Mouse (Mus musculus): ENCODE measurements at regions not wholly inside any gene's neighbourhood (a gene's known extent, or its start where the extent isn't known, plus 50 kb on each side); places are given as distances from the start of the nearest gene placed in this dataset.
A peak's percentile ranks its signal among the peaks of the same experiment; 100 is the strongest.

- ATAC-seq (replicated peaks; ENCODE audit: low FRiP score) (no peak), DNase-seq (ENCODE audit: low spot score) (no peak)
- no peaks in the 10 kb centered on the region for H3K27me3 ChIP-seq (ENCODE audit: control insufficient read depth, insufficient read depth, low read length)
- H3K9me3 ChIP-seq (ENCODE audit: control insufficient read depth, low read length): no peaks in the 10 kb centered on the region
- no peak overlapping the region for H3K4me3 ChIP-seq (ENCODE audit: low read depth, low read length)
- H3K4me1 ChIP-seq (replicated peaks; ENCODE audit: control insufficient read depth, insufficient read depth, low read length): no peaks in the 10 kb centered on the region
- no peak overlapping the region for H3K27ac ChIP-seq (ENCODE audit: low read depth, low read length)
- H3K4me2 ChIP-seq (ENCODE audit: low read depth, low read length, severe bottlenecking): no peak overlapping the region
- no peaks in the 10 kb centered on the region for H3K36me3 ChIP-seq (ENCODE audit: control insufficient read depth, insufficient read depth, low read length)
- no peak overlapping the region for H3K9ac ChIP-seq (ENCODE audit: low read length)
- 86% methylated on average over 14 of the region's 14 CpGs for WGBS
Observed at GRCm38 (mm10) chr9:13905086-13905669, 77.7 kb downstream of the Fam76b start.

DNA sequence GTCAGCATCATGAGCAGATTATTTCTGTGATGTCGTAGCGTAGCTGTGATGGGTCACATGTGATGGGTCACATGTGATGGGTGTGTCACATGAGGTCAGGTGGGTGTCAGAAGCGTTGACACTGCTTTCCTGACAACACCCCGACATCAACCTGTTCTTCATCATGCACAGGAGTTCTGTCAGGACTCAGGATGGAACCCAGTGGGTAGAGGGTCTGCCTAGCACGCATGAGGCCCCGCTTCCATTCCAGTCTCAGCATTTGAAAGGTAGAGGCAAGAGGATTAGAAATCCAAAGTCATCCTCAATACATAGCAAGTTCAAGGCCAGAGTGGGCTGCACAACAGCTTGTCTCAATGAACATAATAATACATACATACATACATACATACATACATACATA is 79.2 kb downstream of the Fam76b start:
- no peak for ATAC-seq (replicated peaks; ENCODE audit: low FRiP score)

DNA sequence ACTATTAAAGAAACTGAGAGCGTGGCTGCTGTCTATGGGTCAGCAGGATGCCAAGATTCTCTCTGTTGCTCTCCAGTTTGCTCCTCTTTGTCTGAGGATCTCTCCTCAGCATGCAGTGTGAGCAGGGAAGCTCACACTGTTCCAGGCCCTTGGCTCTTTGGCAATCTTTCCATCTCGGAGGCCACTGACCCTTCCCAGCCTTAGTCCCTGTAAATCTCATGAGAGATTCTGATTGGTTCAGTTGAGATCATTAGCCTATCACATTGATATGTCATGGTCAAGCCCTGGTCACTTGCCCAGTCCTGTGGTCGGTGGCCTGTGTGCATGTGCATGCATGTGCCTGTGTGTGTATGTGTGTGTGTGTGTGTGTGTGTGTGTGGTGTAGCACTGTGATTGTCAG is 82.1 kb downstream of the Fam76b start:
- H3K4me2 ChIP-seq (ENCODE audit: low read depth, low read length, severe bottlenecking): no peak overlapping the region
- H3K4me3 ChIP-seq (ENCODE audit: low read depth, low read length): no peak overlapping the region
- H3K9ac ChIP-seq (ENCODE audit: low read length): no peak overlapping the region
- DNase-seq (ENCODE audit: low spot score) (no peak), ATAC-seq (replicated peaks; ENCODE audit: low FRiP score) (no peak)
- no peaks in the 10 kb centered on the region for H3K9me3 ChIP-seq (ENCODE audit: control insufficient read depth, low read length)
- 59% methylated on average over 3 of the region's 3 CpGs for WGBS
- H3K36me3 ChIP-seq (ENCODE audit: control insufficient read depth, insufficient read depth, low read length): no peaks in the 10 kb centered on the region
- H3K27me3 ChIP-seq (ENCODE audit: control insufficient read depth, insufficient read depth, low read length): no peaks in the 10 kb centered on the region
- H3K4me1 ChIP-seq (replicated peaks; ENCODE audit: control insufficient read depth, insufficient read depth, low read length): no peaks in the 10 kb centered on the region
- no peak overlapping the region for H3K27ac ChIP-seq (ENCODE audit: low read depth, low read length)

More for the DNA sequence above, 79.2 kb downstream of the Fam76b start:
- H3K27me3 ChIP-seq (ENCODE audit: control insufficient read depth, insufficient read depth, low read length): no peaks in the 10 kb centered on the region
- H3K27ac ChIP-seq (ENCODE audit: low read depth, low read length): no peak overlapping the region
- no peaks in the 10 kb centered on the region for H3K36me3 ChIP-seq (ENCODE audit: control insufficient read depth, insufficient read depth, low read length)
- H3K9me3 ChIP-seq (ENCODE audit: control insufficient read depth, low read length): no peaks in the 10 kb centered on the region
- no peaks in the 10 kb centered on the region for H3K4me1 ChIP-seq (replicated peaks; ENCODE audit: control insufficient read depth, insufficient read depth, low read length)
- no peak overlapping the region for H3K4me3 ChIP-seq (ENCODE audit: low read depth, low read length)
- no peak for DNase-seq (ENCODE audit: low spot score)
- WGBS: 96% methylated on average over 6 of the region's 6 CpGs
- H3K4me2 ChIP-seq (ENCODE audit: low read depth, low read length, severe bottlenecking): no peak overlapping the region
- no peak overlapping the region for H3K9ac ChIP-seq (ENCODE audit: low read length)

- H3K36me3 ChIP-seq (ENCODE audit: control insufficient read depth, insufficient read depth, low read length): no peaks in the 10 kb centered on the region
- no peak for ATAC-seq (replicated peaks; ENCODE audit: low FRiP score)
- no peaks in the 10 kb centered on the region for H3K4me1 ChIP-seq (replicated peaks; ENCODE audit: control insufficient read depth, insufficient read depth, low read length)
- H3K4me2 ChIP-seq (ENCODE audit: low read depth, low read length, severe bottlenecking): no peak overlapping the region
- H3K27ac ChIP-seq (ENCODE audit: low read depth, low read length): no peak overlapping the region
- WGBS: 85% methylated on average over 2 of the region's 2 CpGs
- no peaks in the 10 kb centered on the region for H3K27me3 ChIP-seq (ENCODE audit: control insufficient read depth, insufficient read depth, low read length)
- H3K9me3 ChIP-seq (ENCODE audit: control insufficient read depth, low read length): no peaks in the 10 kb centered on the region
- no peak for DNase-seq (ENCODE audit: low spot score)
- H3K4me3 ChIP-seq (ENCODE audit: low read depth, low read length): no peak overlapping the region
- no peak overlapping the region for H3K9ac ChIP-seq (ENCODE audit: low read length)
Observed at GRCm38 (mm10) chr9:13910091-13910490, 82.6 kb downstream of the Fam76b start.

GRCm38 (mm10) chr9:13913459-13913858 is 85.9 kb downstream of the Fam76b start:
- Histone ChIP-seq H3K27me3 (ENCODE audit: control insufficient read depth, insufficient read depth, low read length) (no peaks in the 10 kb centered on the region), H3K27ac (ENCODE audit: low read depth, low read length) (no peak overlapping the region), H3K9ac (ENCODE audit: low read length) (no peak overlapping the region), H3K9me3 (ENCODE audit: control insufficient read depth, low read length) (no peaks in the 10 kb centered on the region), H3K4me1 (replicated peaks; ENCODE audit: control insufficient read depth, insufficient read depth, low read length) (no peaks in the 10 kb centered on the region), H3K4me2 (ENCODE audit: low read depth, low read length, severe bottlenecking) (no peak overlapping the region), H3K4me3 (ENCODE audit: low read depth, low read length) (no peak overlapping the region), H3K36me3 (ENCODE audit: control insufficient read depth, insufficient read depth, low read length) (no peaks in the 10 kb centered on the region)
- ATAC-seq (replicated peaks; ENCODE audit: low FRiP score) (no peak), DNase-seq (ENCODE audit: low spot score) (no peak)
- 77% methylated on average over 3 of the region's 3 CpGs for WGBS

- H3K27me3 ChIP-seq (ENCODE audit: control insufficient read depth, insufficient read depth, low read length): no peaks in the 10 kb centered on the region
- no peak overlapping the region for H3K9ac ChIP-seq (ENCODE audit: low read length)
- DNase-seq (ENCODE audit: low spot score) (no peak), ATAC-seq (replicated peaks; ENCODE audit: low FRiP score) (no peak)
- no peaks in the 10 kb centered on the region for H3K4me1 ChIP-seq (replicated peaks; ENCODE audit: control insufficient read depth, insufficient read depth, low read length)
- H3K27ac ChIP-seq (ENCODE audit: low read depth, low read length): no peak overlapping the region
- no peak overlapping the region for H3K4me2 ChIP-seq (ENCODE audit: low read depth, low read length, severe bottlenecking)
- no peaks in the 10 kb centered on the region for H3K36me3 ChIP-seq (ENCODE audit: control insufficient read depth, insufficient read depth, low read length)
- H3K4me3 ChIP-seq (ENCODE audit: low read depth, low read length): no peak overlapping the region
- 91% methylated on average over 9 of the region's 9 CpGs for WGBS
- no peaks in the 10 kb centered on the region for H3K9me3 ChIP-seq (ENCODE audit: control insufficient read depth, low read length)
Observed at GRCm38 (mm10) chr9:13914131-13914530, 86.6 kb downstream of the Fam76b start.

GRCm38 (mm10) chr9:13914847-13915246 is 87.3 kb downstream of the Fam76b start:
- 87% methylated on average over 3 of the region's 3 CpGs for WGBS
- H3K36me3 ChIP-seq (ENCODE audit: control insufficient read depth, insufficient read depth, low read length): no peaks in the 10 kb centered on the region
- H3K4me1 ChIP-seq (replicated peaks; ENCODE audit: control insufficient read depth, insufficient read depth, low read length): no peaks in the 10 kb centered on the region
- no peak overlapping the region for H3K27ac ChIP-seq (ENCODE audit: low read depth, low read length)
- no peak overlapping the region for H3K9ac ChIP-seq (ENCODE audit: low read length)
- H3K4me2 ChIP-seq (ENCODE audit: low read depth, low read length, severe bottlenecking): no peak overlapping the region
- no peak overlapping the region for H3K4me3 ChIP-seq (ENCODE audit: low read depth, low read length)
- no peaks in the 10 kb centered on the region for H3K9me3 ChIP-seq (ENCODE audit: control insufficient read depth, low read length)
- H3K27me3 ChIP-seq (ENCODE audit: control insufficient read depth, insufficient read depth, low read length): no peaks in the 10 kb centered on the region
- ATAC-seq (replicated peaks; ENCODE audit: low FRiP score): no peak
- no peak for DNase-seq (ENCODE audit: low spot score)

DNA sequence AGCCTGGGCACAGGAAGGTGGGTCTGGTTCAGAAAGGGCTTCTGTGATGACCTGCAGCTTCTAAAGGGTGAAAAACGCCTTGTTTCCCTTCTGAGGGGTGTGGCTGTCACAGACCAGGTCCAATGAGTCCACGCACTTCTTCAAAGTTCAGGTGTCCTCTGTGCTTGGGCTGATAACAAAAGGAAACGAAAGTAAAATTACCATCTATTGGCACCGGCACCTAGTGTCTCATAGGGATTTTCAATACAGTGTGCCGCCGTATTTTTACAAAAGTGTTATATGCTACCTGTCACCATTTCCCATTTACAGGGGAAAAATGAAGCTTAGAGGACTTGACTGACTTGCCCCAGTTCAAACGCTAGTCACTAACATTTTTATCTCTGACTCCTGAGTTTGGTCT is 89.3 kb downstream of the Fam76b start:
- no peaks in the 10 kb centered on the region for H3K4me1 ChIP-seq (replicated peaks; ENCODE audit: control insufficient read depth, insufficient read depth, low read length)
- no peaks in the 10 kb centered on the region for H3K9me3 ChIP-seq (ENCODE audit: control insufficient read depth, low read length)
- H3K9ac ChIP-seq (ENCODE audit: low read length): no peak overlapping the region
- no peaks in the 10 kb centered on the region for H3K27me3 ChIP-seq (ENCODE audit: control insufficient read depth, insufficient read depth, low read length)
- no peak for ATAC-seq (replicated peaks; ENCODE audit: low FRiP score)
- no peak overlapping the region for H3K4me3 ChIP-seq (ENCODE audit: low read depth, low read length)
- 90% methylated on average over 7 of the region's 7 CpGs for WGBS
- H3K36me3 ChIP-seq (ENCODE audit: control insufficient read depth, insufficient read depth, low read length): no peaks in the 10 kb centered on the region
- no peak overlapping the region for H3K27ac ChIP-seq (ENCODE audit: low read depth, low read length)
- DNase-seq (ENCODE audit: low spot score): no peak
- no peak overlapping the region for H3K4me2 ChIP-seq (ENCODE audit: low read depth, low read length, severe bottlenecking)

DNA sequence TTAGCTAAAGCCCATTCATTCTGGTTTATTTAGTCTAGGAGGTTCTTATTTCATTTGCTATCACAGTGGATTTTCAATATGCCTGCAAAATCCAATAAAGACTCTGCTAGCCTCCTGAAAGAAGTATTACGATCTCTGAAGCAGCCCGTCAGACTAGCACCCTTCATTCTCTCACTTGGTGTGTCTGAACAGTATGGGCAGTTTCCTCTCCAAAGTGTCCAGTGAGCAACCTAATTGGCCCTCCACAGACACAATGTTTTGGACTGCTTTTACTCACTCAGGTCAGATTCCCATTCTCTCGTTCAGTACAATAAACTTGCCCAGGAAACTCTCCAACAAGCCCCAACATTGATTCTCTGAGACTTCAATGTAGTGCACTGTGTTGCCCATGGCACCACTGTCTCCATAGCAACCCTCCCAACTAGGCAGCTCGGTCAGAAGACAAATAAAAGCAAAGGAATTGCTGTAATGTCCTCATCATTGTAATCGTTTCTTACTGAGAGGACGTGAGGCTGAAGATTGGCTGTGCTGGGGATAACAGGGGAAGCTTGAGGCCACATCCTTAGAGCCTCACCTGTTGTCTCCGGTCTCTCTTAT is 91.2 kb downstream of the Fam76b start:
- no peak overlapping the region for H3K4me2 ChIP-seq (ENCODE audit: low read depth, low read length, severe bottlenecking)
- 34% methylated on average over 7 of the region's 7 CpGs for WGBS

More for the DNA sequence above, 91.2 kb downstream of the Fam76b start:
- ATAC-seq (replicated peaks; ENCODE audit: low FRiP score): peak; percentile 84
- Histone ChIP-seq H3K9me3 (ENCODE audit: control insufficient read depth, low read length) (no peaks in the 10 kb centered on the region), H3K9ac (ENCODE audit: low read length) (no peak overlapping the region), H3K36me3 (ENCODE audit: control insufficient read depth, insufficient read depth, low read length) (no peaks in the 10 kb centered on the region), H3K27ac (ENCODE audit: low read depth, low read length) (no peak overlapping the region), H3K4me3 (ENCODE audit: low read depth, low read length) (no peak overlapping the region), H3K4me1 (replicated peaks; ENCODE audit: control insufficient read depth, insufficient read depth, low read length) (no peaks in the 10 kb centered on the region), H3K27me3 (ENCODE audit: control insufficient read depth, insufficient read depth, low read length) (no peaks in the 10 kb centered on the region)
- DNase-seq (ENCODE audit: low spot score): no peak

Data from forebrain, embryonic 11.5 days (tissue).